In genomic region chr5:105715531-105716124, GRCm38 (mm10) we compare ENCODE assay signal across 7 mouse cellular contexts. TPM values are rescaled to one million over a fixed set of nuclear protein-coding genes. Genes with fewer than 3 reads are reported as not detected.
DNase-seq lines count a peak whose midpoint lies in the region; ATAC-seq and TF ChIP-seq lines count a peak whose summit lies in the region.

No protein-coding gene starts in this region.

- no peaks in the 10 kb centered on the region for H3K27me3 ChIP-seq in megakaryocyte, embryonic 14.5 days (replicated peaks)
- H3K27me3 ChIP-seq in kidney, embryonic 14.5 days (ENCODE audit: control insufficient read depth, insufficient read depth, low read length): no peaks in the 10 kb centered on the region
- H3K27me3 ChIP-seq in midbrain, embryonic 15.5 days (replicated peaks): no peaks in the 10 kb centered on the region
- no peaks in the 10 kb centered on the region for H3K27me3 ChIP-seq in heart, adult 2 months (ENCODE audit: control insufficient read depth, insufficient read depth, low read length)

- no peak overlapping the region for H3K4me2 ChIP-seq in kidney, embryonic 14.5 days (replicated peaks; ENCODE audit: low read depth, low read length)
- no peak overlapping the region for H3K4me2 ChIP-seq in midbrain, embryonic 15.5 days

- no peak for TF ChIP-seq EP300 in heart, adult 2 months (IDR thresholded peaks at IDR 0.05; ENCODE audit: insufficient read depth, low read depth, low read length)

- peak; percentile 89 for DNase-seq in brain, embryonic 14.5 days (ENCODE audit: low read depth)
- no peak for DNase-seq in heart, adult 2 months
- no peak for DNase-seq in embryo, embryonic 10.5 days (ENCODE audit: low spot score)

- H3K4me3 ChIP-seq in megakaryocyte, embryonic 14.5 days (replicated peaks): peak overlapping the region; percentile 54
- H3K4me3 ChIP-seq in kidney, embryonic 14.5 days (ENCODE audit: low read length): no peak overlapping the region
- H3K4me3 ChIP-seq in midbrain, embryonic 15.5 days: no peak overlapping the region
- no peak overlapping the region for H3K4me3 ChIP-seq in heart, adult 2 months

- no peak for TF ChIP-seq POLR2A in brain, embryonic 14.5 days (IDR thresholded peaks at IDR 0.05; ENCODE audit: borderline replicate concordance, extremely low read depth, insufficient read depth, insufficient read length, poor library complexity, severe bottlenecking)
- no peak for TF ChIP-seq POLR2A in heart, adult 2 months (IDR thresholded peaks at IDR 0.05; ENCODE audit: insufficient read depth, low read depth, low read length)

- H3K4me1 ChIP-seq in megakaryocyte, embryonic 14.5 days: peaks cover 97% of the 10 kb centered on the region
- peaks cover 24% of the 10 kb centered on the region for H3K4me1 ChIP-seq in kidney, embryonic 14.5 days (ENCODE audit: control insufficient read depth, insufficient read depth, low read length)
- H3K4me1 ChIP-seq in midbrain, embryonic 15.5 days: peaks cover 29% of the 10 kb centered on the region
- peaks cover 4% of the 10 kb centered on the region for H3K4me1 ChIP-seq in heart, adult 2 months (ENCODE audit: control insufficient read depth, insufficient read depth, low read length)

- H3K9me3 ChIP-seq in megakaryocyte, embryonic 14.5 days: no peaks in the 10 kb centered on the region
- no peaks in the 10 kb centered on the region for H3K9me3 ChIP-seq in kidney, embryonic 14.5 days (ENCODE audit: control insufficient read depth, low read length)
- no peaks in the 10 kb centered on the region for H3K9me3 ChIP-seq in midbrain, embryonic 15.5 days

- intact Hi-C loops in heart, adult 2 months (cut with DNase I): no loop called here

- H3K9ac ChIP-seq in kidney, embryonic 14.5 days (ENCODE audit: low read depth, low read length): no peak overlapping the region
- H3K9ac ChIP-seq in midbrain, embryonic 15.5 days: no peak overlapping the region
- H3K9ac ChIP-seq in heart, adult 2 months (ENCODE audit: low read depth, low read length): no peak overlapping the region

- ATAC-seq in megakaryocyte, adult 5-6 weeks (ENCODE audit: poor library complexity, severe bottlenecking): no peak
- ATAC-seq in kidney, embryonic 14.5 days (ENCODE audit: low FRiP score, low TSS enrichment): peak; percentile 25
- ATAC-seq in midbrain, embryonic 15.5 days (replicated peaks): 0 out of 2 replicates have a peak, but pooled peaks have one; percentile 34

- 48% methylated on average over 10 of the region's 10 CpGs for WGBS in kidney, embryonic 14.5 days
- WGBS in midbrain, embryonic 15.5 days: 53% methylated on average over 10 of the region's 10 CpGs
- WGBS in heart, adult 2 months: 70% methylated on average over 10 of the region's 10 CpGs

- H3K79me2 ChIP-seq in heart, adult 2 months (replicated peaks; ENCODE audit: control insufficient read depth, insufficient read depth, low read length): no peaks in the 10 kb centered on the region

- peaks cover 56% of the 10 kb centered on the region for H3K36me3 ChIP-seq in megakaryocyte, embryonic 14.5 days (replicated peaks; ENCODE audit: low read length)
- H3K36me3 ChIP-seq in kidney, embryonic 14.5 days (ENCODE audit: control insufficient read depth, insufficient read depth, low read length): no peaks in the 10 kb centered on the region
- no peaks in the 10 kb centered on the region for H3K36me3 ChIP-seq in midbrain, embryonic 15.5 days (replicated peaks)
- no peaks in the 10 kb centered on the region for H3K36me3 ChIP-seq in heart, adult 2 months (ENCODE audit: control insufficient read depth, insufficient read depth, low read length)

- TF ChIP-seq CTCF in brain, embryonic 14.5 days (IDR thresholded peaks at IDR 0.05; ENCODE audit: borderline replicate concordance, extremely low read depth, insufficient read depth, insufficient read length): no peak
- TF ChIP-seq CTCF in heart, adult 2 months (IDR thresholded peaks at IDR 0.05): no peak

- H3K27ac ChIP-seq in kidney, embryonic 14.5 days (ENCODE audit: low read depth, low read length): no peak overlapping the region
- H3K27ac ChIP-seq in midbrain, embryonic 15.5 days: peak overlapping the region; percentile 35
- H3K27ac ChIP-seq in heart, adult 2 months: no peak overlapping the region

RNA-seq across cellular contexts. Expression of gene Lrrc8d, which starts 15.9 kb away (rescaled TPM):
- polyA plus RNA-seq in megakaryocyte, embryonic 14.5 days (2012; ENCODE audit: insufficient read depth, low replicate concordance): 13.5 and 27.0 TPM in 2 replicates
- total RNA-seq in megakaryocyte, adult 5-6 weeks (2015): 79.7 and 88.1 TPM in 2 replicates
- 38.6 and 50.0 TPM in 2 replicates for total RNA-seq in megakaryocyte, adult 5-6 weeks (2017)
- polyA plus RNA-seq in brain, embryonic 14.5 days (2012; rRNA removed): 9.3 and 25.4 TPM in 2 replicates
- polyA plus RNA-seq in kidney, embryonic 14.5 days (2014; fragmentation: Nextera tagmentation; extraction: Ambion mirVana): 22.7 and 42.1 TPM in 2 replicates
- polyA plus RNA-seq in midbrain, embryonic 15.5 days (2015; fragmentation: Nextera tagmentation; extraction: Ambion mirVana): 32.5 and 37.1 TPM in 2 replicates
- total RNA-seq in heart, adult 2 months (2021): 1 to 10 TPM; 8.0 to 8.8 TPM
- polyA plus RNA-seq in heart, adult 2 months (2012; rRNA removed): 4.3 and 5.2 TPM in 2 replicates
